Comparison of ENCODE assay signal across 15 mouse cellular contexts in genomic region chr5:139363858-139364257, GRCm38 (mm10). TPM values are rescaled to one million over a fixed set of nuclear protein-coding genes. Genes with fewer than 3 reads are reported as not detected.
DNase-seq lines count a peak whose midpoint lies in the region; ATAC-seq and TF ChIP-seq lines count a peak whose summit lies in the region.
"Had no signal": no experiment of that assay in that cellular context is flagged by ENCODE, and none has a peak within 500 bp of the region (broad histone marks: within the 10 kb centered on the region; RNA-seq: fewer than 3 reads in every experiment).

No protein-coding gene starts in this region.

- 51% methylated on average over 7 of the region's 7 CpGs for WGBS in forebrain, postnatal 0 days
- WGBS in forebrain, embryonic 12.5 days = 64% methylated on average over 7 of the region's 7 CpGs
- 73% methylated on average over 7 of the region's 7 CpGs for WGBS in intestine, embryonic 14.5 days
- 64% methylated on average over 7 of the region's 7 CpGs for WGBS in intestine, embryonic 16.5 days
- WGBS in lung, postnatal 0 days = 39% methylated on average over 7 of the region's 7 CpGs
- 17% methylated on average over 7 of the region's 7 CpGs for WGBS in lung, adult 2 months

- no peak overlapping the region for H3K4me3 ChIP-seq in forebrain, postnatal 0 days (ENCODE audit: low read depth, low read length)
- H3K4me3 ChIP-seq in forebrain, embryonic 12.5 days (replicated peaks) = no peak overlapping the region
- H3K4me3 ChIP-seq in intestine, embryonic 14.5 days (ENCODE audit: low read depth, low read length) = no peak overlapping the region
- no peak overlapping the region for H3K4me3 ChIP-seq in intestine, embryonic 16.5 days (ENCODE audit: low read length)
- H3K4me3 ChIP-seq in lung, postnatal 0 days (ENCODE audit: low read depth, low read length) = no peak overlapping the region
- no peak overlapping the region for H3K4me3 ChIP-seq in lung, adult 2 months (replicated peaks; ENCODE audit: extremely low read depth, low read depth, low read length)
- H3K4me3 ChIP-seq in bone marrow macrophage, adult 2 months (ENCODE audit: insufficient read depth, low read length) = peak overlapping the region; percentile 13; the same call in 1 of the 2 replicates
- H3K4me3 ChIP-seq: hindbrain, embryonic 15.5 days; limb, embryonic 13.5 days had no signal

- no peaks in the 10 kb centered on the region for H3K9me3 ChIP-seq in forebrain, postnatal 0 days (ENCODE audit: low read length)
- no peaks in the 10 kb centered on the region for H3K9me3 ChIP-seq in forebrain, embryonic 12.5 days
- H3K9me3 ChIP-seq in intestine, embryonic 14.5 days (ENCODE audit: control insufficient read depth, low read length) = no peaks in the 10 kb centered on the region
- no peaks in the 10 kb centered on the region for H3K9me3 ChIP-seq in intestine, embryonic 16.5 days (ENCODE audit: control insufficient read depth, low read length)
- no peaks in the 10 kb centered on the region for H3K9me3 ChIP-seq in lung, postnatal 0 days (ENCODE audit: low read length)
- H3K9me3 ChIP-seq: hindbrain, embryonic 15.5 days; limb, embryonic 13.5 days had no signal

- TF ChIP-seq EP300 in lung, postnatal 0 days (IDR thresholded peaks at IDR 0.05) = no peak

- ATAC-seq in forebrain, postnatal 0 days = no peak
- no peak for ATAC-seq in forebrain, embryonic 12.5 days (ENCODE audit: low FRiP score)
- ATAC-seq in intestine, embryonic 14.5 days (replicated peaks; ENCODE audit: low FRiP score, low TSS enrichment, low read depth) = 0 out of 2 replicates have a peak, but pooled peaks have one; percentile 13
- no peak for ATAC-seq in intestine, embryonic 16.5 days
- ATAC-seq in lung, postnatal 0 days = no peak

- TF ChIP-seq CTCF in forebrain, postnatal 0 days (IDR thresholded peaks at IDR 0.05; ENCODE audit: low read depth) = no peak
- TF ChIP-seq CTCF in lung, postnatal 0 days (IDR thresholded peaks at IDR 0.05) = no peak
- no peak for TF ChIP-seq CTCF in lung, adult 2 months (IDR thresholded peaks at IDR 0.05; ENCODE audit: insufficient read depth, low read length)
- no peak for TF ChIP-seq CTCF in bone marrow macrophage, adult 2 months (IDR thresholded peaks at IDR 0.05; ENCODE audit: low read depth, low read length)

- H3K9ac ChIP-seq in forebrain, postnatal 0 days = 0 out of 2 replicates have a peak overlapping the region, but pooled peaks have one; percentile 28
- no peak overlapping the region for H3K9ac ChIP-seq in forebrain, embryonic 12.5 days
- H3K9ac ChIP-seq in intestine, embryonic 14.5 days (ENCODE audit: low read length) = no peak overlapping the region
- no peak overlapping the region for H3K9ac ChIP-seq in intestine, embryonic 16.5 days (ENCODE audit: low read depth, low read length)
- no peak overlapping the region for H3K9ac ChIP-seq in lung, postnatal 0 days (replicated peaks; ENCODE audit: low read depth)
- H3K9ac ChIP-seq: hindbrain, embryonic 15.5 days had no signal

- no peak overlapping the region for H3K27ac ChIP-seq in forebrain, postnatal 0 days (ENCODE audit: low read depth, low read length)
- H3K27ac ChIP-seq in forebrain, embryonic 12.5 days = no peak overlapping the region
- no peak overlapping the region for H3K27ac ChIP-seq in intestine, embryonic 14.5 days (ENCODE audit: low read depth)
- H3K27ac ChIP-seq in intestine, embryonic 16.5 days (ENCODE audit: low read length) = no peak overlapping the region
- peak overlapping the region; percentile 86 for H3K27ac ChIP-seq in lung, postnatal 0 days (ENCODE audit: low read length)
- H3K27ac ChIP-seq in bone marrow macrophage, adult 2 months (ENCODE audit: insufficient read depth, low read depth, low read length) = peak overlapping the region; percentile 98
- H3K27ac ChIP-seq: limb, embryonic 13.5 days had no signal

- no peaks in the 10 kb centered on the region for H3K27me3 ChIP-seq in forebrain, postnatal 0 days (ENCODE audit: insufficient read depth, low read length)
- H3K27me3 ChIP-seq in forebrain, embryonic 12.5 days = no peaks in the 10 kb centered on the region
- H3K27me3 ChIP-seq in intestine, embryonic 14.5 days (replicated peaks; ENCODE audit: control insufficient read depth, insufficient read depth, low read length) = no peaks in the 10 kb centered on the region
- no peaks in the 10 kb centered on the region for H3K27me3 ChIP-seq in intestine, embryonic 16.5 days (replicated peaks; ENCODE audit: control insufficient read depth, insufficient read depth, low read length)
- H3K27me3 ChIP-seq in lung, postnatal 0 days (replicated peaks; ENCODE audit: insufficient read depth, low read length) = no peaks in the 10 kb centered on the region
- H3K27me3 ChIP-seq: hindbrain, embryonic 15.5 days; limb, embryonic 13.5 days had no signal

- peaks cover 16% of the 10 kb centered on the region for H3K36me3 ChIP-seq in forebrain, postnatal 0 days (ENCODE audit: insufficient read depth)
- 0 out of 2 replicates have a peak, but pooled peaks cover 2% of the 10 kb centered on the region for H3K36me3 ChIP-seq in forebrain, embryonic 12.5 days (replicated peaks)
- peaks cover 7% of the 10 kb centered on the region; the same call in 1 of the 2 replicates for H3K36me3 ChIP-seq in intestine, embryonic 14.5 days (ENCODE audit: control insufficient read depth, insufficient read depth, low read length)
- no peaks in the 10 kb centered on the region for H3K36me3 ChIP-seq in intestine, embryonic 16.5 days (ENCODE audit: control insufficient read depth, insufficient read depth, low read length)
- no peaks in the 10 kb centered on the region for H3K36me3 ChIP-seq in lung, postnatal 0 days (ENCODE audit: insufficient read depth, low read length)
- H3K36me3 ChIP-seq: hindbrain, embryonic 15.5 days had no signal

- H3K4me2 ChIP-seq in forebrain, postnatal 0 days (ENCODE audit: low read depth) = no peak overlapping the region
- no peak overlapping the region for H3K4me2 ChIP-seq in forebrain, embryonic 12.5 days
- H3K4me2 ChIP-seq in intestine, embryonic 14.5 days (ENCODE audit: low read length) = no peak overlapping the region
- H3K4me2 ChIP-seq in intestine, embryonic 16.5 days (ENCODE audit: low read depth, low read length) = no peak overlapping the region
- peak overlapping the region; percentile 33; the same call in 1 of the 2 replicates for H3K4me2 ChIP-seq in lung, postnatal 0 days (replicated peaks; ENCODE audit: low read depth, low read length)
- H3K4me2 ChIP-seq: hindbrain, embryonic 15.5 days had no signal

- TF ChIP-seq POLR2A in lung, adult 2 months (IDR thresholded peaks at IDR 0.05; ENCODE audit: borderline replicate concordance, extremely low read depth, low read depth, low read length) = no peak
- no peak for TF ChIP-seq POLR2A in bone marrow macrophage, adult 2 months (IDR thresholded peaks at IDR 0.05; ENCODE audit: borderline replicate concordance, low read depth, low read length)

- DNase-seq in forebrain, postnatal 0 days = no peak
- no peak for DNase-seq in intestine, embryonic 14.5 days (ENCODE audit: low spot score)
- DNase-seq in lung, postnatal 0 days (ENCODE audit: low spot score) = peak; percentile 24
- DNase-seq in lung, adult 2 months = no peak
- DNase-seq in retina, postnatal 1 day = no peak

- H3K4me1 ChIP-seq in forebrain, postnatal 0 days (ENCODE audit: insufficient read depth) = no peaks in the 10 kb centered on the region
- H3K4me1 ChIP-seq in forebrain, embryonic 12.5 days = peaks cover 14% of the 10 kb centered on the region
- H3K4me1 ChIP-seq in intestine, embryonic 14.5 days (replicated peaks; ENCODE audit: control insufficient read depth, insufficient read depth, low read length) = peaks cover 12% of the 10 kb centered on the region
- peaks cover 12% of the 10 kb centered on the region for H3K4me1 ChIP-seq in intestine, embryonic 16.5 days (ENCODE audit: control insufficient read depth, insufficient read depth, low read length)
- H3K4me1 ChIP-seq in lung, postnatal 0 days (ENCODE audit: insufficient read depth, low read depth, low read length) = peaks cover 9% of the 10 kb centered on the region; the same call in 1 of the 2 replicates
- H3K4me1 ChIP-seq in lung, adult 2 months (ENCODE audit: control insufficient read depth, insufficient read depth, low read length) = peaks cover 17% of the 10 kb centered on the region
- peaks cover 45% of the 10 kb centered on the region for H3K4me1 ChIP-seq in bone marrow macrophage, adult 2 months (ENCODE audit: control insufficient read depth, insufficient read depth, low read length)

RNA-seq across cellular contexts. Expression of gene Cyp2w1, which starts 11.4 kb away (rescaled TPM):
- not detected in 2 replicates for total RNA-seq in forebrain, postnatal 0 days (2014; rRNA removed)
- polyA plus RNA-seq in forebrain, postnatal 0 days (2015; fragmentation: Nextera tagmentation; extraction: Ambion mirVana) = not detected in 2 replicates
- 0.17 and 0.24 TPM in 2 replicates for polyA plus RNA-seq in forebrain, embryonic 12.5 days (2016; fragmentation: Nextera tagmentation; extraction: Ambion mirVana)
- 5.9 and 9.1 TPM in 2 replicates for polyA plus RNA-seq in intestine, embryonic 14.5 days (2014; fragmentation: Nextera tagmentation; extraction: Ambion mirVana)
- polyA plus RNA-seq in intestine, embryonic 16.5 days (2015; fragmentation: Nextera tagmentation; extraction: Ambion mirVana) = 33.9 and 44.0 TPM in 2 replicates
- polyA plus RNA-seq in lung, postnatal 0 days (2015; fragmentation: Nextera tagmentation; extraction: Ambion mirVana) = not detected in 2 replicates
- polyA plus RNA-seq in lung, adult 2 months (2012; rRNA removed) = 0.33 TPM in 1 of 2 replicates, not detected in the other
- not detected in 2 replicates for polyA plus RNA-seq in bone marrow macrophage, adult 2 months (2012; ENCODE audit: insufficient read depth, insufficient read length, missing spikeins)
- total RNA-seq: gastrocnemius, postnatal 36 days; left cerebral cortex, adult 8-10 months; midbrain, postnatal 0 days had no signal
- polyA plus RNA-seq: heart, embryonic 14.5 days; hindbrain, embryonic 15.5 days; midbrain, postnatal 0 days; neural tube, embryonic 11.5 days had no signal

RNA-seq across cellular contexts. Expression of gene Cox19, which starts 12.6 kb away (rescaled TPM):
- total RNA-seq in forebrain, postnatal 0 days (2014; rRNA removed) = 108 and 109 TPM in 2 replicates
- polyA plus RNA-seq in forebrain, postnatal 0 days (2015; fragmentation: Nextera tagmentation; extraction: Ambion mirVana) = 85.7 and 91.1 TPM in 2 replicates
- polyA plus RNA-seq in forebrain, embryonic 12.5 days (2016; fragmentation: Nextera tagmentation; extraction: Ambion mirVana) = 105 and 117 TPM in 2 replicates
- 149 and 150 TPM in 2 replicates for polyA plus RNA-seq in intestine, embryonic 14.5 days (2014; fragmentation: Nextera tagmentation; extraction: Ambion mirVana)
- polyA plus RNA-seq in intestine, embryonic 16.5 days (2015; fragmentation: Nextera tagmentation; extraction: Ambion mirVana) = 183 and 195 TPM in 2 replicates
- 60.5 and 61.6 TPM in 2 replicates for polyA plus RNA-seq in lung, postnatal 0 days (2015; fragmentation: Nextera tagmentation; extraction: Ambion mirVana)
- polyA plus RNA-seq in lung, adult 2 months (2012; rRNA removed) = 51.7 and 61.9 TPM in 2 replicates
- 31.4 and 36.1 TPM in 2 replicates for polyA plus RNA-seq in bone marrow macrophage, adult 2 months (2012; ENCODE audit: insufficient read depth, insufficient read length, missing spikeins)

RNA-seq across cellular contexts. Expression of gene Gpr146, which starts 13.6 kb away (rescaled TPM):
- 3.2 and 3.3 TPM in 2 replicates for total RNA-seq in forebrain, postnatal 0 days (2014; rRNA removed)
- polyA plus RNA-seq in forebrain, postnatal 0 days (2015; fragmentation: Nextera tagmentation; extraction: Ambion mirVana) = 2.4 and 2.8 TPM in 2 replicates
- polyA plus RNA-seq in forebrain, embryonic 12.5 days (2016; fragmentation: Nextera tagmentation; extraction: Ambion mirVana) = 1.2 and 1.4 TPM in 2 replicates
- polyA plus RNA-seq in intestine, embryonic 14.5 days (2014; fragmentation: Nextera tagmentation; extraction: Ambion mirVana) = 1.4 and 1.7 TPM in 2 replicates
- 2.3 and 2.5 TPM in 2 replicates for polyA plus RNA-seq in intestine, embryonic 16.5 days (2015; fragmentation: Nextera tagmentation; extraction: Ambion mirVana)
- 22.7 and 28.1 TPM in 2 replicates for polyA plus RNA-seq in lung, postnatal 0 days (2015; fragmentation: Nextera tagmentation; extraction: Ambion mirVana)
- polyA plus RNA-seq in lung, adult 2 months (2012; rRNA removed) = 75.7 and 93.4 TPM in 2 replicates
- 34.5 and 34.7 TPM in 2 replicates for polyA plus RNA-seq in bone marrow macrophage, adult 2 months (2012; ENCODE audit: insufficient read depth, insufficient read length, missing spikeins)

RNA-seq across cellular contexts. Expression of gene Adap1, which starts 38.4 kb away (rescaled TPM):
- total RNA-seq in forebrain, postnatal 0 days (2014; rRNA removed) = 188 and 200 TPM in 2 replicates
- polyA plus RNA-seq in forebrain, postnatal 0 days (2015; fragmentation: Nextera tagmentation; extraction: Ambion mirVana) = 114 and 128 TPM in 2 replicates
- 2.3 and 3.3 TPM in 2 replicates for polyA plus RNA-seq in forebrain, embryonic 12.5 days (2016; fragmentation: Nextera tagmentation; extraction: Ambion mirVana)
- polyA plus RNA-seq in intestine, embryonic 14.5 days (2014; fragmentation: Nextera tagmentation; extraction: Ambion mirVana) = 4.7 and 7.7 TPM in 2 replicates
- 5.3 and 6.3 TPM in 2 replicates for polyA plus RNA-seq in intestine, embryonic 16.5 days (2015; fragmentation: Nextera tagmentation; extraction: Ambion mirVana)
- polyA plus RNA-seq in lung, postnatal 0 days (2015; fragmentation: Nextera tagmentation; extraction: Ambion mirVana) = 3.6 and 4.1 TPM in 2 replicates
- polyA plus RNA-seq in lung, adult 2 months (2012; rRNA removed) = 12.1 and 13.8 TPM in 2 replicates
- 73.2 and 77.1 TPM in 2 replicates for polyA plus RNA-seq in bone marrow macrophage, adult 2 months (2012; ENCODE audit: insufficient read depth, insufficient read length, missing spikeins)

RNA-seq across cellular contexts. Expression of gene C130050O18Rik, which starts 41.2 kb away (rescaled TPM):
- not detected in 2 replicates for total RNA-seq in forebrain, postnatal 0 days (2014; rRNA removed)
- 0.13 TPM in 1 of 2 replicates, not detected in the other for polyA plus RNA-seq in forebrain, postnatal 0 days (2015; fragmentation: Nextera tagmentation; extraction: Ambion mirVana)
- 0.10 and 0.22 TPM in 2 replicates for polyA plus RNA-seq in forebrain, embryonic 12.5 days (2016; fragmentation: Nextera tagmentation; extraction: Ambion mirVana)
- 0.74 and 1.3 TPM in 2 replicates for polyA plus RNA-seq in intestine, embryonic 14.5 days (2014; fragmentation: Nextera tagmentation; extraction: Ambion mirVana)
- 0.87 and 1.0 TPM in 2 replicates for polyA plus RNA-seq in intestine, embryonic 16.5 days (2015; fragmentation: Nextera tagmentation; extraction: Ambion mirVana)
- polyA plus RNA-seq in lung, postnatal 0 days (2015; fragmentation: Nextera tagmentation; extraction: Ambion mirVana) = 2.2 and 3.3 TPM in 2 replicates
- polyA plus RNA-seq in lung, adult 2 months (2012; rRNA removed) = 7.2 and 9.0 TPM in 2 replicates
- polyA plus RNA-seq in bone marrow macrophage, adult 2 months (2012; ENCODE audit: insufficient read depth, insufficient read length, missing spikeins) = 13.2 and 14.4 TPM in 2 replicates
- total RNA-seq: midbrain, postnatal 0 days had no signal
- polyA plus RNA-seq: midbrain, postnatal 0 days had no signal

Comparison
In these comparisons a context has a peak if more than half of its experiments do, and no peak if none do; other contexts are left out.
1. H3K27ac ChIP-seq: peak in lung, postnatal 0 days (single experiment) and bone marrow macrophage, adult 2 months (single experiment); none in forebrain, postnatal 0 days (single experiment), forebrain, embryonic 12.5 days (single experiment), intestine, embryonic 14.5 days (single experiment) and intestine, embryonic 16.5 days (single experiment).